Mouse (Mus musculus): Measurements from ENCODE around the gene Acss2. TPM values are rescaled to one million over a fixed set of nuclear protein-coding genes. Genes with fewer than 3 reads are reported as not detected.

Gene Acss2
- total RNA-seq, 2 experiments from 2014 or later, result 27.0 to 31.2 TPM

DNA sequence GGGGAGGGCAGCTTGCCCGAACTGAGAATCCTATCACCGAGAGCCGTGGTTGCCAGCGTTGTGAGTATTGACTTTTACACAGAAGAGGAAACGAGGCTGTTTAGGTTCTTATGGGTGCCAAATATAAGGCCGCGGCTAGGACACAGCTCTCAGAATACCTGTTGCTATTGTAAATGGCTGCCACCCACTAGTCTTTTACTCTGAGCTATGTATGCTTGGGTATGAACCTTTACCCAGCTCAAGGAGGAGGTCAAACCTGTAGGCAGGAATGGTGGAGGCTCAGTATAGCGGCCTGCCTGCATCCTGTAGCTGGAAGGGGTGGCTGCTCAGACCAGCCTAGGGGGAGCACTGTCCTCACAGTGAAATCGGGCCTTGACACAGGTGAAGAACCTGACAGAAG lies 110.4 kb downstream of the Acss2 start:
- no peak for DNase-seq

DNA sequence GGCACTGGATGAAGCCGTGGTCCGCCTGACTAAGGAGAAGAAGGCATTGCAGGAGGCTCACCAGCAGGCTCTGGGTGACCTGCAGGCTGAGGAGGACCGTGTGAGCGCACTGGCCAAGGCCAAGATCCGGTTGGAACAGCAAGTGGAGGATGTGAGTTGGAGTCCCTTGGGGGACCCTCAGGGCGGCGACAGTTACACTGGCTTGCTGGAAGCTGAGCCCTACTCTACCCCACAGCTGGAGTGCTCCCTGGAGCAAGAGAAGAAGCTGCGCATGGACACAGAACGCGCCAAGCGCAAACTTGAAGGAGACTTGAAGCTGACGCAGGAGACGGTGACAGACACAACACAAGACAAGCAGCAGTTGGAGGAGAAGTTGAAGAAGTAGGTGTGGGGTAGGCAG lies 110.8 kb downstream of the Acss2 start:
- no peak for DNase-seq

DNA sequence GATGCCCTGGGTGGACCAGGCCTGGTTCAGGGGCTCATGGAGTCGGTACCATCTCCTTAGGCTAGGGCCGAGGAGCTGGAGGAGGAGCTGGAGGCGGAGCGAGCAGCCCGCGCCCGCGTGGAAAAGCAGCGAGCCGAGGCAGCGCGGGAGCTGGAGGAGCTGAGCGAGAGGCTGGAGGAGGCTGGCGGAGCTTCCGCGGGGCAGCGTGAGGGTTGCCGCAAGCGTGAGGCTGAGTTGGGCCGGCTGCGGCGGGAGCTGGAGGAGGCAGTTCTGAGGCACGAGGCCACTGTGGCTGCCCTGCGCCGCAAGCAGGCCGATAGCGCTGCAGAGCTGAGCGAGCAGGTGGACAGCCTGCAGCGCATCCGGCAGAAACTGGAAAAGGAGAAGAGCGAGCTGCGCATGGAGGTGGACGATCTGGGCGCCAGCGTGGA lies 111.5 kb downstream of the Acss2 start:
- DNase-seq, result no peak

DNA sequence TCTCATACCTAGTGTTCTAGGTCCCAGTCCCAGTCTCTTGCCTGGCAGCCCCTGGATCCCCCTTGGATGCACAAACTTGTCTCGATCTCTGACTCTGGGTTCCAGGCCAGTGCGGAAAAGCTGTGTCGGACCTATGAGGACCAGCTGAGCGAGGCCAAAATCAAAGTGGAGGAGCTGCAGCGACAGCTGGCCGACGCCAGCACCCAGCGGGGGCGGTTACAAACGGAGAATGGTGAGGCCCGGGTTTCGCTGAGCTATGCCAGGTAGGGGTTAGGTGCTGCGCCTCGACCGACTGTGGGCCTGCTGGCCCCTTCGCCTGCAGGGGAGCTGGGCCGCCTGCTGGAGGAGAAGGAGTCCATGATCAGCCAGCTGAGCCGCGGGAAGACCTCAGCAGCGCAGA lies 112.4 kb downstream of the Acss2 start:
- DNase-seq, result no peak

DNA sequence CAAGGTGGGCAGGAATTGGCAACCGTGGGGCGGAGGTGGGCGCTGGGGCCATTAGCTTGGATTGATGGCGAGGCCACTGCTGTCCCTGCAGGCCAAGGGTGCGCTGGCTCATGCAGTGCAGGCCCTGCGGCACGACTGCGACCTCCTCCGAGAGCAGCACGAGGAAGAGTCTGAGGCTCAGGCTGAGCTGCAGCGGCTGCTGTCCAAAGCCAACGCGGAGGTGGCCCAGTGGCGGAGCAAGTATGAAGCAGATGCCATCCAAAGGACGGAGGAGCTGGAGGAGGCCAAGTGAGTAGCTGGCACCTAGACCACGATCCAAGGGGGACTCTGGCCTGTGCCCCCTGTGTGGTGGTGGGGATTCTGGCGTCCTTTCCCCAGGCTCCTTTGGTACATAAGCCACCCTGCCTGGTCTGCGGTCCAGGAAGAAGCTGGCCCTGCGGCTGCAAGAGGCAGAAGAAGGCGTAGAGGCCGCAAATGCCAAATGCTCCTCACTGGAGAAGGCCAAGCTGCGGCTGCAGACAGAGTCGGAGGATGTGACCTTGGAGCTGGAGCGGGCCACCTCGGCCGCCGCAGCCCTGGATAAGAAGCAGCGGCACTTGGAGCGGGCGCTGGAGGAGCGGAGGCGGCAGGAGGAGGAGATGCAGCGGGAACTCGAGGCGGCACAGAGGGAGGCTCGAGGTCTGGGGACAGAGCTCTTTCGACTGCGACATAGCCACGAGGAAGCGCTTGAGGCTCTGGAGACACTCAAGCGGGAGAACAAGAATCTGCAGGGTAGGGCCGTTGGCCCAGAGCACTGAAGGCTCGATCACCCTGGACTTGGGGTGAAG lies 113.1 kb downstream of the Acss2 start:
- DNase-seq, result no peak

DNA sequence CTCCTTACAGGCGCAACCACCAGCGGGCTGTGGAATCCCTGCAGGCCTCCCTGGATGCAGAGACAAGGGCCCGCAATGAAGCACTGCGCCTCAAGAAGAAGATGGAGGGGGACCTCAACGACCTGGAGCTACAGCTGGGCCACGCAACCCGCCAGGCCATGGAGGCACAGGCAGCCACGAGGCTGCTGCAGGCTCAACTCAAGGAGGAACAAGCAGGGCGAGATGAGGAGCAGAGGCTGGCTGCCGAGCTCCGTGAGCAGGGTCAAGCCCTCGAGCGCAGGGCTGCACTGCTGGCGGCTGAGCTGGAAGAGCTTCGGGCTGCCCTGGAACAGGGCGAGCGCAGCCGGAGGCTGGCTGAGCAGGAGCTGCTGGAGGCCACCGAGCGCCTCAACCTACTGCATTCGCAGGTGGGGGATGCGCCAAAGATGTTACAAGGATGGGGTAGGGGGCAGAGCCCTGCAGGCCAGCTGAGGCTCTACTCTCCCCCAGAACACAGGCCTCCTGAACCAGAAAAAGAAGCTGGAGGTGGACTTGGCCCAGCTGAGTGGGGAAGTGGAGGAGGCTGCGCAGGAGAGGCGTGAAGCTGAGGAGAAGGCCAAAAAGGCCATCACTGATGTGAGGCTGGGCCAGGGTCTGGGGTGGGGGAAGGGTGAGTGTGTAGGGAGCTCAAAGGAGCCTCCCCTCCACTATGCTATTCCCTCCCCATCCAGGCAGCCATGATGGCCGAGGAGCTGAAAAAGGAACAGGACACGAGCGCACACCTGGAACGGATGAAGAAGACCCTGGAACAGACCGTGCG lies 114.6 kb downstream of the Acss2 start:
- DNase-seq, result no peak

DNA sequence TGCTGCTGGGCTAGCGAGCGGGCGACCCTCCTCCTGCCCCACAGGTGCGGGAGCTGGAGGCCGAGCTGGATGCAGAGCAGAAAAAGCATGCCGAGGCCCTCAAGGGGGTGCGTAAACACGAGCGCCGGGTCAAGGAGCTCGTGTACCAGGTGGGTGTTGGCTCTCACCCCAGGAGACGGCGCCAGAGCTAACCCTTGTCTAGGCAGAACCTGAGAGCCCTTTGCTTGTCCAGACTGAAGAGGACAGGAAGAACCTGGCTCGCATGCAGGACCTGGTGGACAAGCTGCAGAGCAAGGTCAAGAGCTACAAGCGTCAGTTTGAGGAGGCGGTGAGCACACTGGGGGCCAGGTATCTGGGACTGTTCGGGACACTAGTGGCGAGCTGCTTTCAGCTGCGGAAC lies 115.4 kb downstream of the Acss2 start:
- DNase-seq, result no peak

DNA sequence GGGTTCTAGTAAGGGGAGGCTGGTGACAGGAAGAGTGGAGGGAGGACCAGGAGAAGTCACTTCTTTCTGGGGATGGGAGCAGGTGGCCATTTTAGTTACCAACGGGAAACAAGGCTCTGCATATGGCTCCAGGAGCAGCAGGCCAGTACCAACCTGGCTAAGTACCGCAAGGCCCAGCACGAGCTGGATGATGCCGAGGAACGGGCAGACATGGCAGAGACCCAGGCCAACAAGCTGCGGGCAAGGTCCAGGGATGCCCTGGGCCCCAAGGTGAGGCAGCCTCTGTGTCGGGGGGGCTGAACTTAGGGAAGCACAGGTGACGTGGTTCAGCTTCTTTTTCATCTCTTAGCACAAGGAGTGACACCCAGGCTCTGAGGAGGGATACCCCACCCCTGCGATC lies 116.0 kb downstream of the Acss2 start:
- no peak for DNase-seq

DNA sequence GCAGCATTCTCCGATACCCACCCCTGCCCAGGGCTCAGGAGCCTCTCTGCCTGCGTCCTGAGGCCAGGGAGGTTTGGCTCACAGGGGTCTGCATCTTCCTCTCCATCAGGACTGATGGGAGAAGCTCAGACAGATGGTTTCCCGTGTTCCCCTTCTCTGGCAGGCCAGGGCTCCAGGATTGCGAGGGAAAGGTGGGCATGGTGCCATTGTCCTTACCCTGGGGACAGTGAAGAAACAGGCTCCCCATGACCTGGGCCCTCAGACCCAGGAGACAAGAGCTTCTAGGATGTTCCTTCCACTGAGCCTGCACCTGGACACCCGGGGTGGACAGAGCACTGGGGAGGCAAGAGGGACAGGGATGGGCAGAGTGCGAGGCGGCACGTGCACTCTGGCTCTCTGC lies 116.8 kb downstream of the Acss2 start:
- no peak for DNase-seq

Small RNA genes within 50 kb of the gene (microRNA-seq; reads per million reads assigned to microRNA genes)
- 598 to 799 reads per million in 2 experiments for gene Mir499 (ENCODE audit: borderline replicate concordance in 2 of 2)

Other genes with a start within 250 kb of the Acss2 start
- gene Map1lc3a, start 241.7 kb upstream of the Acss2 start, total RNA-seq (2021), result 100 to 1,000 TPM; 243 to 291 TPM
- 10 to 100 TPM; 19.7 to 24.9 TPM for gene Pigu, start 160.5 kb upstream of the Acss2 start, total RNA-seq (2021)
- 100 to 1,000 TPM; 406 to 449 TPM for gene Trp53inp2, start 136.9 kb upstream of the Acss2 start, total RNA-seq (2021)
- 10 to 100 TPM; 13.0 to 13.8 TPM for gene Ncoa6, start 44.1 kb upstream of the Acss2 start, total RNA-seq (2021)
- gene Ggt7, start 289 bp downstream of the Acss2 start, total RNA-seq (2021), result under 1 TPM; 0.41 to 0.80 TPM
- gene Gss, start 74.9 kb downstream of the Acss2 start, total RNA-seq (2021), result 1 to 10 TPM; 5.6 to 5.9 TPM
- 1 to 10 TPM in 1 of 2 experiments, under 1 TPM in 1; 0.88 to 5.0 TPM for gene Myh7b, start 93.3 kb downstream of the Acss2 start, total RNA-seq (2021)
- 10 to 100 TPM; 84.3 to 86.1 TPM for gene Trpc4ap, start 174.4 kb downstream of the Acss2 start, total RNA-seq (2021)
- 1 to 10 TPM; 3.9 to 5.0 TPM for gene Edem2, start 211.5 kb downstream of the Acss2 start, total RNA-seq (2021)
- gene Gm17581, start 217.9 kb downstream of the Acss2 start, total RNA-seq (2021), result not detected
- 10 to 100 TPM in 1 of 2 experiments, 1 to 10 TPM in 1; 5.9 to 12.4 TPM for gene Procr, start 233.2 kb downstream of the Acss2 start, total RNA-seq (2021)

Data from gastrocnemius, postnatal 25 days (tissue).